Mouse (Mus musculus): Measurements from ENCODE around the gene Kdm8. TPM values are rescaled to one million over a fixed set of nuclear protein-coding genes. Genes with fewer than 3 reads are reported as not detected.

Kdm8 gene
- polyA plus RNA-seq, 1 experiment from 2014 or later: 5.7 TPM

DNA sequence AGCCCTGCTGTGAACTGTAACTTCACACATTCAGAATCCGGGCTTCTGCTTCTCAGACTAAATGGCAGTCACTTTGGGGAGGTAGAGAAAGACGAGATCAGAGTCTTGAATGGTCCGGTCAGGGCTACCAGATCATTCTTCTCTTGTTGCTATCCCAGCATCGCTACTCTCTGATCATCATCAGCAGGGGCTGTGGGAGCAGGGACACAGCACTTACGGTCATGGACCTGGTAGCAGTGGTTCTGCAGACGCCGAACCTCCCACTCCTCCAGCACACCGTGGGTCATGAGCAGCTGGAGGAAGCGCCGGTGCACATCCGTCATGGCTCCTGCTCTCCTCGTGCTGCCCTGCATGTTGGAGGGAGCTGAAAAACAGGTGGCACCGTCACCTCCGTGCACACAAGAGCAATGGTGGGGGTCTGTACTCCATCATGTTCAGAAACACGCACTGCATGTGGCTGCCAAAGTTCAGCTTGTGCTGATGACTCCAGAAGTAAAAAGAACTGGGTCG is 41.7 kb downstream of the Kdm8 start:
- 90% methylated on average over 16 of the region's 16 CpGs for WGBS
- Histone ChIP-seq H3K36me3 (peaks cover 18% of the 10 kb centered on the region; the same call in 1 of the 2 replicates), H3K27me3 (no peaks in the 10 kb centered on the region)

DNA sequence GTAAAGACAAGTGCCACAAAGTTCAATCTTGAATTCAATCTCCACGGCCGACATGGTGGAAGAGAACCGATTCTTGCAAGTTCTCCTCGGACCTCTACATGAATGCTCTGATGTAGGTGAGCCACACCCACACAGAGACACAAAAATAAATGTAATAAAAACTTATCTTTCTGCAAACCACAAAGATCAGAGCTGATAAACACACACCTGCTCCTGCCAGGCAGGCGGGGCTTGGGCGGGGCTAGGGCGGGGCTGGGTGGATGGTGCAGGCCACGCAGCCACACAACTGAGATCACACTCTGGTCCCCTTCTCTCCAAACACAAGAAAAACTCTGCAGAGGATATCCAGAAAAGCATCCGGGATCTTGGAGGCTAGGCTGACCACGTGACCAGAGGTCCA is 42.6 kb downstream of the Kdm8 start:
- H3K9me3 ChIP-seq (replicated peaks): no peaks in the 10 kb centered on the region
- no peak for ATAC-seq (replicated peaks; ENCODE audit: insufficient number of reproducible peaks, insufficient read depth, low FRiP score, low read depth)
- H3K9ac ChIP-seq: no peak overlapping the region
- no peak overlapping the region for H3K27ac ChIP-seq
- H3K4me3 ChIP-seq: no peak overlapping the region
- no peak overlapping the region for H3K4me2 ChIP-seq
- H3K36me3 ChIP-seq: peaks cover 15% of the 10 kb centered on the region; the same call in 1 of the 2 replicates
- H3K4me1 ChIP-seq (replicated peaks): peaks cover 17% of the 10 kb centered on the region
- H3K27me3 ChIP-seq: no peaks in the 10 kb centered on the region
- WGBS: 84% methylated on average over 10 of the region's 10 CpGs

More for the DNA sequence above, 41.7 kb downstream of the Kdm8 start:
- Histone ChIP-seq H3K4me2 (no peak overlapping the region), H3K4me3 (no peak overlapping the region), H3K9ac (no peak overlapping the region), H3K9me3 (replicated peaks) (no peaks in the 10 kb centered on the region), H3K27ac (no peak overlapping the region), H3K4me1 (replicated peaks) (peaks cover 12% of the 10 kb centered on the region)
- ATAC-seq (replicated peaks; ENCODE audit: insufficient number of reproducible peaks, insufficient read depth, low FRiP score, low read depth): no peak

DNA sequence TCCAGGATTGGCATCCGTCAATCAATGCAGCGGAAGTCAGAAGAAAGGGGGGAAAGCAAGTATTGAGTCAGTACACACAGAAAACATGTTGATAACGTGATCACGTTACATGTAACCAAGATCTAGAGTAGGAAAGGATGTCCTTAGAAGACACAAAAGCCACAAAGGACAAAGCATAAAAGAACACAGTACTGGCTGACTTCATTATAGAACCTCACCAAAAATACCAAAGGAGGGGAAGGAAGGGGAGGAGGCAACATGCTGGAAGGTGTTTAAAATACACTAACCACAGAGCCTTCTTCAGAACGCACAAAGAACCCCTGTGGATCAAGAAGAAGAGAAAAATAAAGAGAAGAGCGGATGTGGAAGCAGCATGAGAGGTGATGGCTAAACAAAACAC is 44.2 kb downstream of the Kdm8 start:
- 86% methylated on average over 6 of the region's 6 CpGs for WGBS
- Histone ChIP-seq H3K27me3 (no peaks in the 10 kb centered on the region), H3K27ac (no peak overlapping the region), H3K4me3 (no peak overlapping the region), H3K36me3 (peaks cover 7% of the 10 kb centered on the region; the same call in 1 of the 2 replicates), H3K4me1 (replicated peaks) (peaks cover 17% of the 10 kb centered on the region), H3K9me3 (replicated peaks) (no peaks in the 10 kb centered on the region), H3K4me2 (no peak overlapping the region), H3K9ac (no peak overlapping the region)
- ATAC-seq (replicated peaks; ENCODE audit: insufficient number of reproducible peaks, insufficient read depth, low FRiP score, low read depth): no peak

DNA sequence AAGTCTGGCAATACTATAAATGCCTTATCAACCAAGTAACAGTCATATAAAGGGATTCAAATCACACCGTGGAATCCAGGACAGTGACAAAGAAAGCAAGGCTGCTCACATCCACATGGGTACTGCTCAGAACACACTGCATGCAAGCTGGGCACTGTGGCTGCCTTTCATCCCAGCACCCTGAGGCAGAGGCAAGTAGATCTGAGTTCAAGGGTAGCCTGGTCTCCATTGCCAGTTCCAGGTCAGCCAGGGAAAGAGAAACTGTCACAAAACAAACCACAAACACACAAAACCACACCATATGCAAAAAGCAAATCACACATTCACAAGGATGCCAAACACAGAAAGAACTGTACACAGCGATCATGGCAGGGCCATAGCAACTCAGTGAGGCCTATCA is 45.2 kb downstream of the Kdm8 start:
- Histone ChIP-seq H3K36me3 (peaks cover 7% of the 10 kb centered on the region; the same call in 1 of the 2 replicates), H3K4me1 (replicated peaks) (peaks cover 17% of the 10 kb centered on the region), H3K27ac (no peak overlapping the region), H3K9me3 (replicated peaks) (no peaks in the 10 kb centered on the region), H3K27me3 (no peaks in the 10 kb centered on the region), H3K4me3 (no peak overlapping the region), H3K9ac (0 out of 2 replicates have a peak overlapping the region, but pooled peaks have one; percentile 77), H3K4me2 (no peak overlapping the region)
- no peak for ATAC-seq (replicated peaks; ENCODE audit: insufficient number of reproducible peaks, insufficient read depth, low FRiP score, low read depth)
- WGBS: 79% methylated on average over 2 of the region's 2 CpGs

DNA sequence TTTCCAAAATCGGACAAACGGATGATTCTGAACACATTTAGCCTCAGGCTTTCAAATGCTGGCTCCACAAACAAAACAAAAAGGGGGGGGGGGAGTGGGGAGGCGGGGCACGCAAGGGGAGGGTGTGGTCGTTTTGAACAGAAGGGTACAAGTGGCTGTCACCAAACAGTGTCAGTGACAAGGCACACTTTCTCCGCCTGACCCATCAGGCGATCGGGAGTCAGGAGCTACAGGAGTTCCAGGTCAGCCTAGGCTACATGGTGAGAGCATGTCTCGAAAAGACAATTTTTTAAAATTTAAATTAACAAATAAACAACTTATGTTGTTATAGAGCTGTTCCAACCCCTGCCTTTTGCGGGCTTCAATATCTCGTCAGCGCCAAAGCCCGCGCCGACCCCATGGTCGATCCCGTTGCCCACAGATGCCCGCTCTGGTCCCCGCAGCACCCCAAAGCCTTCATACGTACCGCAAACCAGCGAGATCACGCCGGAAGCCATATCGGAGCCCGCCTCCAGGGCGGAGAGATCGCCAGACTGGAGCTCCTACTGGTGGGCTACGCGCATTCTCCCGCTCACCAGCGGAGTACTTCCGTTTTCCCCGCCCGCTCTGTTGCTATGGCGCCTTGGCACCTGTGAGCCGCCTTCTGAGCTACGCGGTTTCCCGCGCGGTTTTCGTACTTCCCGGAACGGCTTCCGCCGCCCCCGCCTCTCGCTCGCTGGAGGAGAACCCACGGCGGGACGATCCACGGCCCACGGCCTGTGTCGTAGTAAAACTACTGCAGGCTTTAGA is 46.7 kb downstream of the Kdm8 start, which contains the start of gene Nsmce1:
Nsmce1 (minus strand) TSS at position 650 of the 789 bp plus-strand sequence.
- H3K9me3 ChIP-seq (replicated peaks): no peaks in the 10 kb centered on the region
- no peaks in the 10 kb centered on the region for H3K27me3 ChIP-seq
- 0 out of 2 replicates have a peak, but pooled peaks cover under 1% of the 10 kb centered on the region for H3K36me3 ChIP-seq
- H3K9ac ChIP-seq: peak within 1 kb of the TSS; percentile 77
- peak within 1 kb of the TSS; percentile 75 for H3K4me2 ChIP-seq
- peaks cover 17% of the 10 kb centered on the region for H3K4me1 ChIP-seq (replicated peaks)
- peak within 1 kb of the TSS; percentile 85 for H3K27ac ChIP-seq
- under 1% methylated on average over 56 of the region's 56 CpGs for WGBS
- peak within 1 kb of the TSS; percentile 73 for H3K4me3 ChIP-seq
- ATAC-seq (replicated peaks; ENCODE audit: insufficient number of reproducible peaks, insufficient read depth, low FRiP score, low read depth): peak; percentile 97

DNA sequence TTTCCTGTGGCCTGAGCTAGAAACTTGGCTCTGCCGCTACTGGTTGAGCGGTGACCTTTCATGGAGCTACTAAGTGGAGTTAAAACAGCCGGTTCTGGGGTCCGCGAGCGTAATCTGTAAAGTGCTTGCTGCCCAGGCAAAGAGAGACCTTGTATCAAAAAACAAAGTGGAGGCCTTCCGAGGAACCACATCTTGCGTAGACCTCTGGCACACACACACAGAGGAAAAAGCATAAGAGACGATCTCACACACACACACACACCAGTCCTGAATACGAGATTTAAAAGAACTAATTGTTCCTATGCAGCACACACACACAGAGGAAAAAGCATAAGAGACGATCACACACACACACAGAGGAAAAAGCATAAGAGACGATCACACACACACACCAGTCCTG is 47.3 kb downstream of the Kdm8 start:
- peak overlapping the region; percentile 85 for H3K27ac ChIP-seq
- no peak; the same call in 1 of the 2 replicates for ATAC-seq (replicated peaks; ENCODE audit: insufficient number of reproducible peaks, insufficient read depth, low FRiP score, low read depth)

DNA sequence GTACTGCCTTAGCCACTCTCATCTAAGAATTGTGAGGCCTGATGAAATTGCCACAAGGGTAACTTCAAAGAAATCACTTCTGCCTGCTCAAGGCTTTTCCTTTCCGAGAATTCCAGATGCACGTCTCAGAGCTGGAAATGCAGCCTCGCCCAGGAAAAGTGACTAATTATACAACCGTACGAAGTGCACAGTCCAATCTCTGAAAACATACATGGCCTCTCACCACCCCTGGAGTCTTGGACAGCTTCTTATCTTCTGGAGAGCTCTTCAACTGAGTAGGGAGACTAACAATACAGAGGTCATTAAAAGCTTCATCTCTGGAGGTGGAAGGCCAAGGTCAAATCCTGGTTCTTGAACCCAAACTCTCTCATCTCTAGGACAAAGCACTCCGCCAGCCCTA is 48.1 kb downstream of the Kdm8 start:
- no peak overlapping the region for H3K27ac ChIP-seq
- H3K4me2 ChIP-seq: no peak overlapping the region
- no peak for ATAC-seq (replicated peaks; ENCODE audit: insufficient number of reproducible peaks, insufficient read depth, low FRiP score, low read depth)
- H3K4me3 ChIP-seq: no peak overlapping the region
- H3K4me1 ChIP-seq (replicated peaks): peaks cover 17% of the 10 kb centered on the region
- no peak overlapping the region for H3K9ac ChIP-seq
- no peaks in the 10 kb centered on the region for H3K36me3 ChIP-seq
- H3K27me3 ChIP-seq: no peaks in the 10 kb centered on the region
- H3K9me3 ChIP-seq (replicated peaks): no peaks in the 10 kb centered on the region
- WGBS: 53% methylated on average over 6 of the region's 6 CpGs

More for the DNA sequence above, 47.3 kb downstream of the Kdm8 start:
- Histone ChIP-seq H3K36me3 (no peaks in the 10 kb centered on the region), H3K4me2 (peak overlapping the region; percentile 75), H3K4me1 (replicated peaks) (peaks cover 17% of the 10 kb centered on the region), H3K9me3 (replicated peaks) (no peaks in the 10 kb centered on the region), H3K4me3 (peak overlapping the region; percentile 73), H3K9ac (peak overlapping the region; percentile 77), H3K27me3 (no peaks in the 10 kb centered on the region)
- WGBS: 23% methylated on average over 12 of the region's 12 CpGs

DNA sequence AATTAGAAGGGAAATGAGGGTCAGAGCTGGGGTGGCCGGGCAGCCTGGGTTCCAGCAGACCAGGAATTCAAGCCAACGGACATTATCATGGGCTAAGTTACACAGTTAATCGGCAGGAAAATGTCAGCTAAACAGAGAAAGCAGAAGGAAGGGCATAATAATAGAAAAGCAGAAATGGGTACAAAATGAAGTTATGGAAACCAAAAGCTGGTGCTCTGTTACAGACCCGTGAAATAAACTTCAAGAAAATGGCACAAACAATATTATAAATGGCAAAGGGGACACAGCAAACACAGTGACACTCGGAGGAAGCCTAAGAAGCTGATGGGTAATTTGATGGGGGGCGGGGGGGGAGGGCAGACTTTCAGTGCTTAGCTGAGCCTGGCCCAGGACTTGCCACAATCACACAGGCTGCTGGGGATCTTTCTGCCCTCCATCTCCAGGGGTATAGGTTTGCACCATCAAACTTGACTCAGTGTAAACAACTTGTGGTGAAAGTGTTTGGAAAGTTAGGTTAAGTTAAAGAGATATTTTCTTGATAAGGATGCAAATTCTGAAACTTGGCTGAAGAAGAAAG is 51.5 kb downstream of the Kdm8 start:
- Histone ChIP-seq H3K27ac (no peak overlapping the region), H3K27me3 (0 out of 2 replicates have a peak, but pooled peaks cover 3% of the 10 kb centered on the region), H3K9ac (no peak overlapping the region), H3K9me3 (replicated peaks) (no peaks in the 10 kb centered on the region), H3K4me2 (no peak overlapping the region), H3K36me3 (no peaks in the 10 kb centered on the region), H3K4me3 (no peak overlapping the region), H3K4me1 (replicated peaks) (peaks cover 10% of the 10 kb centered on the region)
- ATAC-seq (replicated peaks; ENCODE audit: insufficient number of reproducible peaks, insufficient read depth, low FRiP score, low read depth): no peak
- 74% methylated on average over 6 of the region's 6 CpGs for WGBS

DNA sequence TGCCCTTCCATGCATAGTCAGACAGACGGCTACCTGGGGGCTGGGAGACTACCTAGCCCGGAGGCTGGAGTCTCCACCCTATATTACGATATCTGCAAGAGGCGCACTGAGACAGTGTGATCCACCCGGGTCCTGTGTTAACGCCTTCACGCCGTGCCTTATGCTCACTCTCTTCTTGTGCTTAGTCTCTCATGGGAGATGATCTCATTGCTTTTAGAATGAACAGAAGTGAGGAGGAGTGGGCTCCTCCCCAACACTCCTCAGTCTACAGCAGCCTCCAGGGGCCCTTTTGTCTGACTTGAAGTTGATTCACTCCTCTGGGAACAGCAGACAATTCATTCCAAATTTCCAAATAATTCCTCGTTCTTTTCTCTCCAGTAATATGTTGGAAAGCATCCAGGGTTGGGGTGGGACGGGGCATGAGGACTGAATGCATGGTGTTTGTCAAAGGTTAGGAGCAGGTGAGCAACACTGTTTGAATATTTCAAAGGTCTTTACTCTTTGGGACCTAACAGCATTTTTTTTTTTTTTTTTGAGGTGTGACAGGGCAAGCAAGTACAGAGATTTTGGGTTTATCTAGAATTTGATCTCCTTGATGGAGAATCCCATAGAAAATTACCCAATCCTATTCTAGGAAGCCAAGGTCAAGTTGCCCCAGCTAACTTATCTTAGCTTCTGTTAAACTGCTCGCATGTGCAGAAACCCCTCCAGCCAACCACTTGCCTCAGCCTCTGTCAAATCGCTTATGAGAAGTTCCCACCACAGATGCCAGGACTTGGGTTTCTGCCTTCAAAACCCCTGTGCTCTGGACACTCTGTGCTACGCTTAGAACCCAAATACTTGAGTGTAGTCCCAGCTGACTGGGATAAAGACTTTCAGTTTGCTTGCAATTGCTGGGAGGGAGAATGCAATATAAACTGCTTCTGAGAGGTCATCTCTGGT is 55.7 kb downstream of the Kdm8 start:
- Histone ChIP-seq H3K27me3 (0 out of 2 replicates have a peak, but pooled peaks cover 3% of the 10 kb centered on the region), H3K36me3 (no peaks in the 10 kb centered on the region), H3K27ac (no peak overlapping the region), H3K4me3 (no peak overlapping the region), H3K9me3 (replicated peaks) (no peaks in the 10 kb centered on the region), H3K4me2 (no peak overlapping the region), H3K9ac (no peak overlapping the region), H3K4me1 (replicated peaks) (0 out of 2 replicates have a peak, but pooled peaks cover 5% of the 10 kb centered on the region)
- 56% methylated on average over 13 of the region's 13 CpGs for WGBS
- no peak for ATAC-seq (replicated peaks; ENCODE audit: insufficient number of reproducible peaks, insufficient read depth, low FRiP score, low read depth)

DNA sequence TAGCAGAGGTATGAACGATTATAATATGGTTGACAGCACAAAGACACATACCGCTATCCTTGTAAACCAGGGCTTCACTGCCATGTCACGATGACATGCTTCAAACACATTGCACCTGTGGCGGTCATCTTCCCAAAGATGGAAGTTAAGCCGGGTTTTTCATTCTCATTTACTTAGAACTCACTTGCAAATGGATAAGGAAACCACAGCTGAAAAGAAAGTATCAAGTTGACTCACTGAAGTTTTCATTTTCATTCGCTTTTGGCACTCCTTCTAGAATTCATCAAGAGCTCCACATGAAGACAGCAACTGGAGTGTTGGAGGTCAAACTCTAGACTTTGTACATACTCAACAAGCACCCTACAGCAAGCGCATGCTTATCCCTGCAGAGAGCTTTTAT is 56.4 kb downstream of the Kdm8 start:
- ATAC-seq (replicated peaks; ENCODE audit: insufficient number of reproducible peaks, insufficient read depth, low FRiP score, low read depth): no peak
- 0 out of 2 replicates have a peak, but pooled peaks cover 3% of the 10 kb centered on the region for H3K27me3 ChIP-seq
- no peak overlapping the region for H3K27ac ChIP-seq
- H3K36me3 ChIP-seq: no peaks in the 10 kb centered on the region
- no peak overlapping the region for H3K9ac ChIP-seq
- H3K9me3 ChIP-seq (replicated peaks): no peaks in the 10 kb centered on the region
- no peak overlapping the region for H3K4me2 ChIP-seq
- 0 out of 2 replicates have a peak, but pooled peaks cover 5% of the 10 kb centered on the region for H3K4me1 ChIP-seq (replicated peaks)
- WGBS: 85% methylated on average over 7 of the region's 7 CpGs
- no peak overlapping the region for H3K4me3 ChIP-seq

All from heart, embryonic 15.5 days (tissue).